Mouse (Mus musculus): ENCODE data around the gene Psmg4. TPM values are rescaled to one million over a fixed set of nuclear protein-coding genes. Genes with fewer than 3 reads are reported as not detected.

The Psmg4 gene
- 60.9 and 71.1 TPM in 2 replicates for polyA plus RNA-seq (2015; fragmentation: Nextera tagmentation; extraction: Ambion mirVana)

DNA sequence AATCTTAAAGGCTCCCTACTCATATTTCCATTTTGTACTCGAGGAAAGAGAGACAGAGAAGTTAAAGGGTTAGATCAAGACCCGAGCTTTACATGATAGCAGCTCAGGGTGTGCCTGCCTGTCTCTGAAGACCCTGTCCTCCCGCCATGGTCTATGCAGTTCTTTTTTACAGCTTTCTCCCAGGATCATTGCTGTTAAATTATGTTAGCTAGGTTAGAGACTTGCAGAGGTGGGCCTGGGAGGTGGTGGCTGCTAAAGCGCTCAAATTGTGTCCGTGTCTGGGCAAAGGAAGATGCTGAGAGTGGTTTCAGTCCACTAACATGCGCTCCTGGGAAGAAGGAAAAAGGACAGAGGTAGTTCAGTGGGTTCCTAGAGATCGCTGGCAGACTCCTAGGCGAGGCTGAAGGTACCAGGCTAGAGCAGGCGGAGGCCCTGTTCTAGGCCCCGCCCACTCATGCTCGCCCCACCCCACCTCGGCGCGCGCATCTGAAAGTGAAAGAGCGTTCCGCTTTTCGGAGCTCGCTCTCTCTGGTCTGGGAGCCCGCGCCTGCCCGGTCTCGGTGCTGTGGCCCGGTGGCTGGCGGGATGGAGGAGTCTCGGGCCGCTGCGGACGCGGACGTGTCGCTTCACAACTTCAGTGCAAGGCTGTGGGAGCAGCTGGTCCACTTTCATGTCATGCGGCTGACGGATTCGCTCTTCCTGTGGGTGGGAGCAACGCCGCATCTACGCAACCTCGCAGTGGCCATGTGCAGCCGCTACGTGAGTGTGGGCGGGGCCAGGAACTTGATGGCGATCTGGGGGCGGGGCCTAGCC lies at the start of gene Psmg4:
Psmg4 (plus strand) TSS at position 474 of the 813 bp plus-strand sequence.
- Histone ChIP-seq H3K4me1 (replicated peaks; ENCODE audit: control insufficient read depth, insufficient read depth) (no peaks in the 10 kb centered on the region), H3K9ac (ENCODE audit: low read length) (peak within 1 kb of the TSS; percentile 82), H3K4me3 (ENCODE audit: low read depth, low read length) (peak within 1 kb of the TSS; percentile 67), H3K36me3 (ENCODE audit: control insufficient read depth, insufficient read depth, low read length) (no peaks in the 10 kb centered on the region; the same call in 1 of the 2 replicates), H3K4me2 (replicated peaks; ENCODE audit: low read depth) (peak within 1 kb of the TSS; percentile 75), H3K9me3 (ENCODE audit: control insufficient read depth, low read length) (no peaks in the 10 kb centered on the region), H3K27me3 (ENCODE audit: control insufficient read depth, insufficient read depth, low read length) (no peaks in the 10 kb centered on the region), H3K27ac (replicated peaks) (peak within 1 kb of the TSS; percentile 94)
- DNase-seq (ENCODE audit: low spot score), result peak; percentile 97
- TF ChIP-seq CTCF (IDR thresholded peaks at IDR 0.05; ENCODE audit: low read depth), result no peak
- TF ChIP-seq EP300 (optimal IDR thresholded peaks at IDR 0.05), result no peak
- 2% methylated on average over 44 of the region's 44 CpGs for WGBS
- ATAC-seq (ENCODE audit: low FRiP score, low TSS enrichment), result peak; percentile 97

DNA sequence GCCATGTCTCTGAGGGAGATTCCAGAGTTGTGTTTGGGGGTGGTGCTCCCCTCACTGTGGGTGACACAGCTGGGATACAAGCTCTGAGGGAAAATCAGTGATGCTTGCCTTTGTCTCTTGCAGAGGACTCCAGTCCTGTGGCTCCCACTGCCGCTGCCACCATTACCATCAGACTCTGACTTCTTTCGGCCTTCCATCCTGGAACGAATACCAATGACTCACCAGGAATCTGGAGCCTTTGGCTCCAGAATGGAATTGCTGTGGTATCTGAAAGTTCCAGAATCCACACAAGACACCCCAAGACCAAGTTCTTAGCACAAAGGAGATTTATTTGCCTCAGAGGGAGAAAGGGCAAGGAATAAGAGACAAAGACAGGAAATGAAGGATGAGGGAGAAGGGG lies 49.7 kb upstream of the Psmg4 start:
- Histone ChIP-seq H3K9me3 (ENCODE audit: control insufficient read depth, low read length) (no peaks in the 10 kb centered on the region), H3K27ac (replicated peaks) (no peak overlapping the region), H3K4me2 (replicated peaks; ENCODE audit: low read depth) (no peak overlapping the region), H3K4me1 (replicated peaks; ENCODE audit: control insufficient read depth, insufficient read depth) (no peaks in the 10 kb centered on the region), H3K36me3 (ENCODE audit: control insufficient read depth, insufficient read depth, low read length) (no peaks in the 10 kb centered on the region), H3K4me3 (ENCODE audit: low read depth, low read length) (no peak overlapping the region), H3K9ac (ENCODE audit: low read length) (no peak overlapping the region), H3K27me3 (ENCODE audit: control insufficient read depth, insufficient read depth, low read length) (no peaks in the 10 kb centered on the region)
- TF ChIP-seq EP300 (optimal IDR thresholded peaks at IDR 0.05), result no peak
- TF ChIP-seq CTCF (IDR thresholded peaks at IDR 0.05; ENCODE audit: low read depth), result no peak
- DNase-seq (ENCODE audit: low spot score) (no peak), ATAC-seq (ENCODE audit: low FRiP score, low TSS enrichment) (no peak)
- 80% methylated on average over 3 of the region's 3 CpGs for WGBS

DNA sequence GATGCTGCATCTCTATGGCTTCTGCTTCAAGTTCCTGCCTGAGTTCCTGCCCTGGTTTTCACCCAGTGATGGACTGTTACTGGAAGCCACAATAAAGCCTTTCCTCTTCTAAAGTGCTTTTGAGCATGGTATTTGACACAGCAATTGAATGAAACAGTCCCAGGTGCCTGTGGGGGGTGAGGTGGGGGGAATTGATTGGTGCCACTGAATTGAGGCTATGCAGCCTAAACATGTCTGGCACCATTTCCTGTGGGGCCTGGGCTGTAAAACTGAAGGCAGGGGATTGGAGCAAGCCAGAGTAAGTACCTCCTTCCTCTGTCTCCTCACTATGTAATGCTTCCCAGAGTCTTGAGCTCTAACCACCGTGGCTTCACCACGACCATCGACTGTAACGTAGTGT lies 48.1 kb upstream of the Psmg4 start:
- DNase-seq (ENCODE audit: low spot score), result no peak
- Histone ChIP-seq H3K27ac (replicated peaks) (no peak overlapping the region), H3K4me1 (replicated peaks; ENCODE audit: control insufficient read depth, insufficient read depth) (no peaks in the 10 kb centered on the region), H3K4me3 (ENCODE audit: low read depth, low read length) (no peak overlapping the region), H3K27me3 (ENCODE audit: control insufficient read depth, insufficient read depth, low read length) (no peaks in the 10 kb centered on the region), H3K9me3 (ENCODE audit: control insufficient read depth, low read length) (no peaks in the 10 kb centered on the region), H3K9ac (ENCODE audit: low read length) (no peak overlapping the region), H3K36me3 (ENCODE audit: control insufficient read depth, insufficient read depth, low read length) (no peaks in the 10 kb centered on the region), H3K4me2 (replicated peaks; ENCODE audit: low read depth) (no peak overlapping the region)
- ATAC-seq (ENCODE audit: low FRiP score, low TSS enrichment), result no peak
- WGBS, result 83% methylated on average over 4 of the region's 4 CpGs
- TF ChIP-seq EP300 (optimal IDR thresholded peaks at IDR 0.05), result no peak
- no peak for TF ChIP-seq CTCF (IDR thresholded peaks at IDR 0.05; ENCODE audit: low read depth)

DNA sequence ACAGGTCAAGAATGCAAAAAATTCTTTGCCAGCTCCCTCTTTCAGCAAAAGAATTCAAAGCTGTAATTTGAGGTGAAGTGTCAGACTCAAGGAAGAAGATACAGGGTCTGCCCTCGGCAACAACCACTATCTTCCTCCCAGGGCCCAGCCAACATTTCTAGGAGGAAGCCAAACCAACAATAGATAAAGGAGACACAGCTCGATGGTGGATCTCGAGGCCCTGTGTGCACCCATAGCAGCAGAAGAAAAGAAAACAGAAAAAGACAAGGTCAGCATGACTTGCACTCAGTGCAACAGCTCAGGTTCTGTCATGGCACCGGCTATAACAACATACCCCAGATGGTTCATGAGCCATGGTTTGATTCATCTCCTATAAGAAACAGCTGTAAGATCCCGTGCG lies 46.3 kb upstream of the Psmg4 start:
- TF ChIP-seq CTCF (IDR thresholded peaks at IDR 0.05; ENCODE audit: low read depth) (no peak), EP300 (optimal IDR thresholded peaks at IDR 0.05) (no peak)
- H3K4me1 ChIP-seq (replicated peaks; ENCODE audit: control insufficient read depth, insufficient read depth), result no peaks in the 10 kb centered on the region
- H3K9ac ChIP-seq (ENCODE audit: low read length), result no peak overlapping the region
- no peak overlapping the region for H3K27ac ChIP-seq (replicated peaks)
- H3K4me2 ChIP-seq (replicated peaks; ENCODE audit: low read depth), result no peak overlapping the region
- H3K4me3 ChIP-seq (ENCODE audit: low read depth, low read length), result no peak overlapping the region
- H3K27me3 ChIP-seq (ENCODE audit: control insufficient read depth, insufficient read depth, low read length), result no peaks in the 10 kb centered on the region
- no peaks in the 10 kb centered on the region for H3K36me3 ChIP-seq (ENCODE audit: control insufficient read depth, insufficient read depth, low read length)
- WGBS, result 71% methylated on average over 6 of the region's 6 CpGs
- no peak for DNase-seq (ENCODE audit: low spot score)
- no peaks in the 10 kb centered on the region for H3K9me3 ChIP-seq (ENCODE audit: control insufficient read depth, low read length)
- ATAC-seq (ENCODE audit: low FRiP score, low TSS enrichment), result no peak

DNA sequence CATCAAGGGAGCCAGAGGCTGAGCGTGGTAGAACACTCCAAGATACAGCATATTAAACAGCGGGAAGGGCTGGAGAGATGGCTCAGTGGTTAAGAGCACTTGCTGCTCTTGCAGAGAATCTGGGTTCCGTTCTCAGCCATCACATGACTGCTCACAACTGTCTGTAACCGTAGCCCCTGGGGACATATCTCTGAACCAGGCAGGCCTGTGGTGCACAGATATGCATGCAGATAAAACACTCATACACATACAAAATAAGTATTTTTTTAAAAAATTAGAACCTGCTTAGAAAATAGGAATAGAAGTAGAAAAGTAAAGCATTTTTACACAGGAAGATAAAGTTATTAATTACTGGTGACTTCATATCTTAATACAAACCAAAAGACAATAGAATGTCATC lies 43.9 kb upstream of the Psmg4 start:
- Histone ChIP-seq H3K9me3 (ENCODE audit: control insufficient read depth, low read length) (no peaks in the 10 kb centered on the region), H3K4me1 (replicated peaks; ENCODE audit: control insufficient read depth, insufficient read depth) (no peaks in the 10 kb centered on the region), H3K4me3 (ENCODE audit: low read depth, low read length) (no peak overlapping the region), H3K27ac (replicated peaks) (no peak overlapping the region), H3K27me3 (ENCODE audit: control insufficient read depth, insufficient read depth, low read length) (no peaks in the 10 kb centered on the region), H3K4me2 (replicated peaks; ENCODE audit: low read depth) (no peak overlapping the region), H3K9ac (ENCODE audit: low read length) (no peak overlapping the region), H3K36me3 (ENCODE audit: control insufficient read depth, insufficient read depth, low read length) (no peaks in the 10 kb centered on the region)
- ATAC-seq (ENCODE audit: low FRiP score, low TSS enrichment) (no peak), DNase-seq (ENCODE audit: low spot score) (no peak)
- WGBS, result 79% methylated on average over 4 of the region's 4 CpGs
- TF ChIP-seq CTCF (IDR thresholded peaks at IDR 0.05; ENCODE audit: low read depth) (no peak), EP300 (optimal IDR thresholded peaks at IDR 0.05) (no peak)

DNA sequence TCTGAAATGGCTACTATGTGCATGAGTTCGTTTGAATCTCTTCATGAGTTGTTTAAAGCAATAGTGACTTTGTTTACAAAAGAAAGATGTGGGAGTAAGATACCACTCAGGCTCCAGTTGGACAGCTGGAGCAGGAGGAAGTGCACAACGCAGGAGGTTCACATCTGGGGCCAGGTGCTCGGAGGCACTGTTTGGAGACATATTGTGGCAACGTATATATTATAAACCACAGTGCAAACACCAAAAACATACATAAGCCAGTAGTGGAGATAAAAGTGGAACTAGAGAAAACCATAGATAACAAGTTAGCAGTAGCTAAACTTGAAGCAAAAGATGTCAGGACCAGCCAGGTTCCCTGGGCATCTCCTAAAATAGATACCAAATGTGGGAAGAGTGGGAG lies 43.4 kb upstream of the Psmg4 start:
- no peaks in the 10 kb centered on the region for H3K4me1 ChIP-seq (replicated peaks; ENCODE audit: control insufficient read depth, insufficient read depth)
- no peak for ATAC-seq (ENCODE audit: low FRiP score, low TSS enrichment)
- no peaks in the 10 kb centered on the region for H3K27me3 ChIP-seq (ENCODE audit: control insufficient read depth, insufficient read depth, low read length)
- H3K36me3 ChIP-seq (ENCODE audit: control insufficient read depth, insufficient read depth, low read length), result no peaks in the 10 kb centered on the region
- H3K9ac ChIP-seq (ENCODE audit: low read length), result no peak overlapping the region
- no peak overlapping the region for H3K4me3 ChIP-seq (ENCODE audit: low read depth, low read length)
- no peak for DNase-seq (ENCODE audit: low spot score)
- no peak overlapping the region for H3K4me2 ChIP-seq (replicated peaks; ENCODE audit: low read depth)
- no peaks in the 10 kb centered on the region for H3K9me3 ChIP-seq (ENCODE audit: control insufficient read depth, low read length)
- H3K27ac ChIP-seq (replicated peaks), result no peak overlapping the region
- TF ChIP-seq EP300 (optimal IDR thresholded peaks at IDR 0.05) (no peak), CTCF (IDR thresholded peaks at IDR 0.05; ENCODE audit: low read depth) (no peak)
- WGBS, result 21% methylated on average over 4 of the region's 4 CpGs
